Mouse (Mus musculus) hindbrain, embryonic 10.5 days (tissue): Measurements from ENCODE around the gene Rpusd1. TPM values are rescaled to one million over a fixed set of nuclear protein-coding genes. Genes with fewer than 3 reads are reported as not detected.

ENCODE experiments used
- DNase-seq: peaks from one replicate; pipeline ENCODE4 v3.0.0-alpha.2; 2017; ENCODE audit warnings: low spot score
- H3K27ac ChIP-seq: fragments of 300-500 bp; sonication (generic); 2 replicates; pipeline ENCODE4 v1.5.1; 2016; ENCODE audit warnings: mild to moderate bottlenecking, moderate library complexity
- H3K27me3 ChIP-seq: fragments of 300-500 bp; sonication (generic); 2 replicates; pipeline ENCODE4 v1.6.1; 2016; ENCODE audit warnings: mild to moderate bottlenecking; ENCODE audit not compliant: poor library complexity, insufficient read depth, severe bottlenecking
- H3K36me3 ChIP-seq: fragments of 300-500 bp; sonication (generic); 2 replicates; pipeline ENCODE4 v1.6.1; 2016; ENCODE audit warnings: mild to moderate bottlenecking, moderate library complexity
- H3K4me1 ChIP-seq: fragments of 300-500 bp; sonication (generic); replicated peaks from 2 replicates; pipeline ENCODE4 v1.6.1; 2016; ENCODE audit warnings: mild to moderate bottlenecking
- H3K4me3 ChIP-seq: fragments of 300-500 bp; sonication (generic); 2 replicates; pipeline ENCODE4 v1.5.1; 2016; ENCODE audit warnings: mild to moderate bottlenecking, moderate library complexity
- H3K9me3 ChIP-seq: fragments of 300-500 bp; sonication (generic); 2 replicates; pipeline ENCODE4 v1.6.1; 2016; ENCODE audit warnings: mild to moderate bottlenecking, moderate library complexity
- WGBS: fragments of 180-500 bp; shearing (Covaris S2); methylation state at CpG from one replicate; pipeline ENCODE4 v1.1.7; 2016; 5-methylcytosine and 5-hydroxymethylcytosine counted together
- polyA plus RNA-seq: library from polyadenylated mRNA; unstranded; fragments of >200 nt; fragmentation: Nextera tagmentation; extraction: Ambion mirVana; gene quantifications from 2 replicates; pipeline ENCODE4 v1.2.1, GENCODE M21; 2016

Gene Rpusd1
- 22.2 and 24.8 TPM in 2 replicates for polyA plus RNA-seq

DNA sequence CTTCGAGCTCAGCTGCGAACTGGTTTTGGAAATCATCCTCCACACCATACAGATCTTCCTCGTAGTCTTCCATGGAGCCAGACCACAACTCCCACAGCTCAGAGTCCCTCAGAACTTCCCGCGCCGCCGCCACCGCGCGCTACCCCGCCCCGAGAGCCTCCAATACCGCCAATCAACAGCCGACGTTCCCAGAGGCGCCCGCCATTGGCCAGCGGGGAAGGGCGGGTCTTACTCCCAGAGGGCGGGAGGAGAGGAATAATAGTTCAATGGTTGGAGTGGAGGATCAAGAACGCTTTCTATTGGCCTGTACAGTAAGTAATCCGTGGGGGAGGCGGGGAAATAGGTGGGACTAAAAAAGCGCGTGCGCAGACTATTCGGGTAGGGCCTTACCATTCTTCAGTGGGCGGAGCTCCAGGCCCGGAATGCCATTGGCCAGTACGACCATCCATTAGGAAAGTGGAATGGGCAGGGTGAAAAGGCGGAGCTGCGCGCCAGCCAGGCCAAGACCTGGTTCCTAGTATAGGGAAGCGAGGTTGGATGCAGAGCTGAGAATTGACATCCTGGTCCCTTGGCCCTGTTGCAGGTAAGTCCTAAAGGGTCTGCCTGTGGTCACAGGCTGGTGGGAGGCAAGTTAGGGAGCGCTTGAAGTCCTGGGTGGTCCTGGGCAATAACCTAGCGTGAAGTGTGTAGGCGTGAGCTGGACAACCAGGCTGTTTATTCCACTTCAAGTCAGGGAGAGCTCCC is at the start of gene Rpusd1, which contains the start of gene Chtf18:
Gene Rpusd1 (plus strand): TSS at position 406 of the 744 bp plus-strand sequence.
Gene Chtf18 (minus strand): TSS at position 155 of the 744 bp plus-strand sequence.
- H3K36me3 ChIP-seq, result peaks cover 60% of the 10 kb centered on the region

DNA sequence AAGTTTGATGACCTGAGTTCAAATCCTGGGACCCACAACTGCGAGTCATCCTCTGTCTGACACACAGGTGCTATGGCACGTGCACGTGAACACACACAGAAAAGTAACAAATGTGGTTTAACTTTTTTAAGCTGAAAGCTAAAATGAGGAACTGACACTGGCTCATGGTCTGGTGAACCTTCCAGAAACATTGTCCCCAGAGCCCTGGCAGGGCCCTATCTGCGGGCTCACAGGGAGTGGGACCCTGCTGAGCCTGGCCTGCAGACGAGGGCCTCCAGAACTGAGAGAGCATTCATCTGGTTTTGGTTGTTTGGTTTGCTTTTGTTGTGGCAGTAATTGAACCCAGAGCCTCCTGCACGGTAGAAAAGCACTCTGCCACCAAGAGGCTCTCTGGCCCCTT is 49.5 kb upstream of the Rpusd1 start:
- no peak for DNase-seq

More for the DNA sequence above, at the start of gene Rpusd1, which contains the start of gene Chtf18:
- Histone ChIP-seq H3K9me3 (no peaks in the 10 kb centered on the region), H3K4me3 (peak within 1 kb of the TSS; percentile 73), H3K27ac (peak within 1 kb of the TSS; percentile 90), H3K27me3 (no peaks in the 10 kb centered on the region), H3K4me1 (peaks cover 53% of the 10 kb centered on the region)
- WGBS, result 1% methylated on average over 37 of the region's 37 CpGs
- DNase-seq, result peak; percentile 98

DNA sequence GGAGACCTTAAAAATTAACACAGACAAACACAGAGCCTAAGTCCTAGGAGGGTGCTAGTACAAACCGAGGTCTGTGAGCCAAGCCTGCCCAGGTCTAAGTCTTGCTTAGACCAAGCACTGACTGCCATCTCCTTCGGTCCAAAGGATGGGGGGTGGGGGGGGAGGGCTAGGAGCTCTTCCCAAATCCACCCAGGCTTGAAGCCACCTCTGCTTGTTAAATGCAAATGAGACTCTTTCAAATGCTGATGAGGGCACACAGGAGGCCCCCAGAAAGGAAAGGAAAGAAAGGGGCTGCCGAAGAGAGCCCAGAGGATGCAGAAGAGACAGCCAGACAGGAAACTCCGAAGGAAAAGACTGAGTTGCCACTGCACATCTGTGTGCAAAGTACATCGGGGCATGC is 47.7 kb upstream of the Rpusd1 start:
- peak overlapping the region; percentile 21; the same call in 1 of the 2 replicates for H3K4me3 ChIP-seq
- peak; percentile 29 for DNase-seq
- H3K4me1 ChIP-seq, result peaks cover 39% of the 10 kb centered on the region

More for the DNA sequence above, 49.5 kb upstream of the Rpusd1 start:
- Histone ChIP-seq H3K36me3 (no peaks in the 10 kb centered on the region), H3K27ac (no peak overlapping the region), H3K4me3 (no peak overlapping the region), H3K9me3 (peaks cover 7% of the 10 kb centered on the region; the same call in 1 of the 2 replicates), H3K4me1 (peaks cover 35% of the 10 kb centered on the region), H3K27me3 (0 out of 2 replicates have a peak, but pooled peaks cover 8% of the 10 kb centered on the region)
- 56% methylated on average over 6 of the region's 6 CpGs for WGBS

GRCm38 (mm10) chr17:25681636-25682035 is 45.8 kb upstream of the Rpusd1 start:
- no peak for DNase-seq
- Histone ChIP-seq H3K9me3 (no peaks in the 10 kb centered on the region), H3K4me1 (peaks cover 50% of the 10 kb centered on the region), H3K36me3 (no peaks in the 10 kb centered on the region), H3K27me3 (peaks cover 16% of the 10 kb centered on the region), H3K27ac (0 out of 2 replicates have a peak overlapping the region, but pooled peaks have one; percentile 30), H3K4me3 (no peak overlapping the region)
- 90% methylated on average over 4 of the region's 4 CpGs for WGBS

More for the DNA sequence above, 47.7 kb upstream of the Rpusd1 start:
- Histone ChIP-seq H3K27me3 (0 out of 2 replicates have a peak, but pooled peaks cover 8% of the 10 kb centered on the region), H3K9me3 (peaks cover 7% of the 10 kb centered on the region; the same call in 1 of the 2 replicates), H3K36me3 (no peaks in the 10 kb centered on the region), H3K27ac (peak overlapping the region; percentile 70)
- 7% methylated on average over 5 of the region's 5 CpGs for WGBS

DNA sequence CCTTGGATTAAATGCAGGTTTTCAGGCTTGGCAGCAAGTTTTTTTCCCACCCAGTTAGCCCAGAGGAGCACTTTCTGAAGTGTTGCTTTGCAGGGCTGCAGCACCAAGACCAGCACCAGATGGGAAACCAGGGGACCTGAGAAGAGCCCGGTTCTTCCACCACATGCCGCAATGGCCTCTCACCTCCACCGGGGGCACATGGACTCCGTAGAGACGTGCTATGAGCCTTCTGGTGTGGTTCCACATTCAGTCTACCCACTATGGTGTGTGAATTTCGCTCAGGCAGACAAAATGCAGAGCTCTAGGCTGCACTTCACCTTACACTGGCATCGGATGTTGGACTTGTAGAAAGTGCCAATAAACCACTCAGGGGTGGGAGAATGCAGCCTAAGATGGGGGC is 41.1 kb upstream of the Rpusd1 start:
- DNase-seq, result peak; percentile 47
- Histone ChIP-seq H3K27me3 (peaks cover 12% of the 10 kb centered on the region), H3K36me3 (no peaks in the 10 kb centered on the region), H3K9me3 (no peaks in the 10 kb centered on the region), H3K4me3 (no peak overlapping the region), H3K27ac (0 out of 2 replicates have a peak overlapping the region, but pooled peaks have one; percentile 16), H3K4me1 (peaks cover 24% of the 10 kb centered on the region)
- 55% methylated on average over 7 of the region's 7 CpGs for WGBS

- H3K27me3 ChIP-seq, result peaks cover 12% of the 10 kb centered on the region
- no peak overlapping the region for H3K27ac ChIP-seq
- no peak for DNase-seq
- no peak overlapping the region for H3K4me3 ChIP-seq
- H3K9me3 ChIP-seq, result no peaks in the 10 kb centered on the region
- peaks cover 21% of the 10 kb centered on the region for H3K4me1 ChIP-seq
- H3K36me3 ChIP-seq, result no peaks in the 10 kb centered on the region
- 89% methylated on average over 4 of the region's 4 CpGs for WGBS
These were observed 38.5 kb upstream of the Rpusd1 start for GRCm38 (mm10) chr17:25688922-25689321.

DNA sequence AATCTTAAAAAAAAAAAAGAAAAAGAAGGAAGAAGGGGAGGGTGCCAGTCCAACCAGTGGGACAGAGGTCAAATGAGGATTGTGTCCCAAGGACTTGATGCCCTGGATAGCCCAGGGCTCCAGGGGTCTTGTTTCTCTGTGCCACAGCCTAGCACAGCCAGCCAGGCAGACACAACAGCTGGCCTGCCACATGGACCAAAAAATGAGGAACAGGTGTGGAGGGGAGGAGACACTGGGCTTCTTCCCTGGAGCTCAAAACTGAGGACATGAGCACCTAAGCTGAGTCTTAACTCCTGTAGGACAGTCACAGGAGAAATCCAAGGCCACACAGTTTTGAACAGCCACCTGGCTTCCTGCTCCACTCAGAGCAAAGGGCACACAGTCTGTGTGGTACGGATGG is 31.2 kb upstream of the Rpusd1 start:
- Histone ChIP-seq H3K4me3 (no peak overlapping the region), H3K36me3 (no peaks in the 10 kb centered on the region), H3K4me1 (peaks cover 8% of the 10 kb centered on the region), H3K27ac (peak overlapping the region; percentile 45), H3K9me3 (no peaks in the 10 kb centered on the region), H3K27me3 (0 out of 2 replicates have a peak, but pooled peaks cover 10% of the 10 kb centered on the region)
- no peak for DNase-seq
- WGBS, result 45% methylated on average over 1 of the region's 1 CpGs

DNA sequence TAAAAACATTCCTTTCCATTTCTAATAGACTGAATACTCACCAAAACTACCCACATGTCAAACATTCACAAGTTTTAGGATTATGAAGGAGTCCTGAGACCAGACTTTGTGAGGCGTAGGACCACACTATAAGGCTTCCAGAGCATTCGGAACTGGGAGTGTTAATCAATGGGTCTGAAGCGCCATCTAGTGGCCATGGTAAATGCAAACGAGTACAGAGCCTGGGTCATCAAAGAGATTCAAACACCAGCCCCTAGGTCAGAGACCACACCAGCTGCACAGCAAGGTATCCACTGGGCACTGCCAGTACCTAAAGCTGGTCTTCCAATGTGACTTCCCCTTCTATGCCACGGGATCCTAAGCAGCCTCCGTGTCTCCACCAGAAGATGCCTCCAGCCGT is 29.0 kb upstream of the Rpusd1 start:
- Histone ChIP-seq H3K27ac (no peak overlapping the region), H3K4me3 (no peak overlapping the region), H3K36me3 (no peaks in the 10 kb centered on the region), H3K27me3 (0 out of 2 replicates have a peak, but pooled peaks cover 10% of the 10 kb centered on the region), H3K9me3 (no peaks in the 10 kb centered on the region), H3K4me1 (peaks cover 8% of the 10 kb centered on the region)
- peak; percentile 79 for DNase-seq
- 16% methylated on average over 7 of the region's 7 CpGs for WGBS

- Histone ChIP-seq H3K27ac (no peak overlapping the region), H3K4me3 (no peak overlapping the region), H3K36me3 (no peaks in the 10 kb centered on the region), H3K4me1 (peaks cover 8% of the 10 kb centered on the region), H3K27me3 (0 out of 2 replicates have a peak, but pooled peaks cover 10% of the 10 kb centered on the region), H3K9me3 (no peaks in the 10 kb centered on the region)
- WGBS, result 57% methylated on average over 9 of the region's 9 CpGs
- no peak for DNase-seq
These were observed 26.5 kb upstream of the Rpusd1 start for GRCm38 (mm10) chr17:25700863-25701496.

DNA sequence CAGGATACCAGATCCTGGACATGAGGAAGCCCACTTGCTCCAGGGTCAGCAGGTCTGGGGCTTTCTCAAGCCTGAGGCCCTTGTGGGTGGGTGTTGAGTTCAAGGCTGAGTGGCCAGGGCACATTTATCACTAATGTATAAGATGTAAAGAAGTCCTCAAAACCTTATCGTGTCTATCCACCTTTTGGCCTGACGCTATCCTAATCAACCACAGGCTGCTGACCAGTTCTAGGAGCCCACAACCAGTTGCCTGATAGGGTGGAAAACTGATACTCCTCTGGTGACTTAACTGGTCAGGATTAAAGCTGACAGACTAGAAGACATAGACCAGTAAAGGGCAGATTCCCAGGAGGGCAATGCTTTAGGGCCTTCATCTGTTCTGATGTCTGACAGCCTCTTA is 17.5 kb upstream of the Rpusd1 start:
- Histone ChIP-seq H3K36me3 (no peaks in the 10 kb centered on the region), H3K4me1 (0 out of 2 replicates have a peak, but pooled peaks cover 5% of the 10 kb centered on the region), H3K27ac (no peak overlapping the region), H3K27me3 (peaks cover 3% of the 10 kb centered on the region), H3K4me3 (no peak overlapping the region), H3K9me3 (no peaks in the 10 kb centered on the region)
- no peak for DNase-seq
- 94% methylated on average over 2 of the region's 2 CpGs for WGBS

DNA sequence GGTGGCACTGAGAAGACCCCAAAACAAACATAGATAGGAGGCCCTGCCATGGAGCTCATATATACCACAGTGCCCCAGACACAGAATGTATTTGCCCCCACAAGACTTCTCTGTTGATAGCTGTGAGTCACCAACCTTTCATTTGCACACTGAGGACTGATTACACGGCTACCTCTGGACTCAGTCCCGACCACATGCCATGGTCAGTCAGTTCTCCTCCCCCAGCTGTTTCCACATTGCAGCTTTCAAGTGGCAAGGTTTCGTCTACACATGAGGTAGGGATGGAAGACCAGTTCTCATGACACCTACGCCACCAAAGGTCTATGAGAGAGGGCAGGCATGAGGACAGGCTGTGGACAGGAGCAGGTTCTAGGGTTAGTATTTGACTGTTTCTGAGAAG is 16.3 kb upstream of the Rpusd1 start:
- no peaks in the 10 kb centered on the region for H3K9me3 ChIP-seq
- WGBS, result 83% methylated on average over 4 of the region's 4 CpGs
- no peak overlapping the region for H3K27ac ChIP-seq
- H3K4me1 ChIP-seq, result peaks cover 14% of the 10 kb centered on the region
- peaks cover 12% of the 10 kb centered on the region for H3K27me3 ChIP-seq
- no peak for DNase-seq
- H3K4me3 ChIP-seq, result no peak overlapping the region
- H3K36me3 ChIP-seq, result no peaks in the 10 kb centered on the region

- Histone ChIP-seq H3K9me3 (no peaks in the 10 kb centered on the region), H3K4me1 (peaks cover 30% of the 10 kb centered on the region), H3K27ac (no peak overlapping the region), H3K36me3 (peaks cover 24% of the 10 kb centered on the region), H3K4me3 (no peak overlapping the region), H3K27me3 (peaks cover 45% of the 10 kb centered on the region)
- 50% methylated on average over 3 of the region's 3 CpGs for WGBS
- DNase-seq, result no peak
These were observed 11.8 kb upstream of the Rpusd1 start for GRCm38 (mm10) chr17:25715627-25716026.

DNA sequence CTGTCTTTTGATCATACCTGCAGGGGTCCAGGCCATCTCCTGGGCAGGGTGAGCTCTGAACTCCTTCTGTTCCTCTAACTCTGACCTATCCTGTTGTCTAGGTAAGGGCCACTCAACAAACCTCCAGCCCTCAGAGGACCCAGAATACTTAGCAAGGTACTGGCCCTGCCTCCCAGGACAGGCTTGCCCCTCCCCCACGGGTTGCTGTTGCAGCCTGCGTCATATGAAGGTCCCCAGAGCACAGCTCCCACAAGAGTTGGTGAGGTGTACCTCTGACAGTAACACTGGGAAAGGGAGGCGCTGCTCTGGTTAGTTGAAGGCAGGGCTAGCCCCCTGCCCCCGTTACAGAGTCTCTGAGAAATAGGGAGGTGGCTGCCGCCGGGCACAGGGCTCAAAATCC is 11.3 kb upstream of the Rpusd1 start:
- Histone ChIP-seq H3K4me1 (peaks cover 30% of the 10 kb centered on the region), H3K9me3 (no peaks in the 10 kb centered on the region), H3K4me3 (no peak overlapping the region), H3K36me3 (peaks cover 29% of the 10 kb centered on the region), H3K27ac (no peak overlapping the region), H3K27me3 (peaks cover 45% of the 10 kb centered on the region)
- DNase-seq, result peak; percentile 13
- WGBS, result 5% methylated on average over 6 of the region's 6 CpGs
